Mouse (Mus musculus): ENCODE measurements around the gene Mdm4. TPM values are rescaled to one million over a fixed set of nuclear protein-coding genes. Genes with fewer than 3 reads are reported as not detected.
A peak's percentile ranks its signal among the peaks of the same experiment; 100 is the strongest.

Mdm4 gene
- total and polyA plus RNA-seq, 2 experiments from 2014 or later, result 28.2 to 54.4 TPM

GRCm38 (mm10) chr1:132982728-132983127 is 47.6 kb downstream of the Mdm4 start:
- no peaks in the 10 kb centered on the region for H3K27me3 ChIP-seq (ENCODE audit: insufficient read depth, low read length)
- H3K4me3 ChIP-seq (ENCODE audit: low read depth, low read length), result no peak overlapping the region
- no peaks in the 10 kb centered on the region for H3K9me3 ChIP-seq (ENCODE audit: low read length)
- no peak overlapping the region for H3K27ac ChIP-seq (ENCODE audit: low read depth, low read length)
- TF ChIP-seq CTCF (IDR thresholded peaks at IDR 0.05), result peak; percentile 93
- no peak overlapping the region for H3K9ac ChIP-seq (replicated peaks; ENCODE audit: low read length, poor library complexity, severe bottlenecking)
- no peak overlapping the region for H3K4me2 ChIP-seq (ENCODE audit: low read depth, low read length, poor library complexity, severe bottlenecking)
- peak; percentile 84 for DNase-seq (ENCODE audit: low spot score)
- peak; percentile 85 for ATAC-seq (ENCODE audit: low FRiP score)
- no peaks in the 10 kb centered on the region for H3K4me1 ChIP-seq (ENCODE audit: insufficient read depth, low read length)
- peaks cover 14% of the 10 kb centered on the region; the same call in 1 of the 2 replicates for H3K36me3 ChIP-seq (ENCODE audit: insufficient read depth, low read length)
- WGBS, result 53% methylated on average over 7 of the region's 7 CpGs

GRCm38 (mm10) chr1:132981232-132981631 is 49.1 kb downstream of the Mdm4 start:
- no peak for DNase-seq (ENCODE audit: low spot score)
- 96% methylated on average over 6 of the region's 6 CpGs for WGBS
- Histone ChIP-seq H3K27me3 (ENCODE audit: insufficient read depth, low read length) (no peaks in the 10 kb centered on the region), H3K4me1 (ENCODE audit: insufficient read depth, low read length) (no peaks in the 10 kb centered on the region), H3K36me3 (ENCODE audit: insufficient read depth, low read length) (peaks cover 12% of the 10 kb centered on the region; the same call in 1 of the 2 replicates), H3K9me3 (ENCODE audit: low read length) (no peaks in the 10 kb centered on the region), H3K27ac (ENCODE audit: low read depth, low read length) (no peak overlapping the region), H3K9ac (replicated peaks; ENCODE audit: low read length, poor library complexity, severe bottlenecking) (no peak overlapping the region), H3K4me2 (ENCODE audit: low read depth, low read length, poor library complexity, severe bottlenecking) (no peak overlapping the region), H3K4me3 (ENCODE audit: low read depth, low read length) (no peak overlapping the region)
- no peak for ATAC-seq (ENCODE audit: low FRiP score)
- TF ChIP-seq CTCF (IDR thresholded peaks at IDR 0.05), result no peak

- ATAC-seq (ENCODE audit: low FRiP score), result no peak
- TF ChIP-seq CTCF (IDR thresholded peaks at IDR 0.05), result no peak
Observed at GRCm38 (mm10) chr1:132977402-132977801, 53.0 kb downstream of the Mdm4 start.

GRCm38 (mm10) chr1:132968659-132969058 is 61.7 kb downstream of the Mdm4 start:
- no peak overlapping the region for H3K4me2 ChIP-seq (ENCODE audit: low read depth, low read length, poor library complexity, severe bottlenecking)
- no peak overlapping the region for H3K9ac ChIP-seq (replicated peaks; ENCODE audit: low read length, poor library complexity, severe bottlenecking)

More at GRCm38 (mm10) chr1:132977402-132977801, 53.0 kb downstream of the Mdm4 start:
- Histone ChIP-seq H3K36me3 (ENCODE audit: insufficient read depth, low read length) (no peaks in the 10 kb centered on the region), H3K9ac (replicated peaks; ENCODE audit: low read length, poor library complexity, severe bottlenecking) (no peak overlapping the region), H3K4me1 (ENCODE audit: insufficient read depth, low read length) (no peaks in the 10 kb centered on the region), H3K27ac (ENCODE audit: low read depth, low read length) (no peak overlapping the region), H3K27me3 (ENCODE audit: insufficient read depth, low read length) (no peaks in the 10 kb centered on the region), H3K9me3 (ENCODE audit: low read length) (no peaks in the 10 kb centered on the region), H3K4me2 (ENCODE audit: low read depth, low read length, poor library complexity, severe bottlenecking) (no peak overlapping the region), H3K4me3 (ENCODE audit: low read depth, low read length) (no peak overlapping the region)
- no peak for DNase-seq (ENCODE audit: low spot score)
- WGBS, result 75% methylated on average over 1 of the region's 1 CpGs

GRCm38 (mm10) chr1:132964691-132965090 is 65.7 kb downstream of the Mdm4 start:
- DNase-seq (ENCODE audit: low spot score) (no peak), ATAC-seq (ENCODE audit: low FRiP score) (no peak)
- H3K4me3 ChIP-seq (ENCODE audit: low read depth, low read length), result no peak overlapping the region
- WGBS, result 85% methylated on average over 4 of the region's 4 CpGs
- H3K27ac ChIP-seq (ENCODE audit: low read depth, low read length), result no peak overlapping the region
- no peaks in the 10 kb centered on the region for H3K27me3 ChIP-seq (ENCODE audit: insufficient read depth, low read length)
- no peaks in the 10 kb centered on the region for H3K36me3 ChIP-seq (ENCODE audit: insufficient read depth, low read length)
- no peak for TF ChIP-seq CTCF (IDR thresholded peaks at IDR 0.05)
- H3K9me3 ChIP-seq (ENCODE audit: low read length), result no peaks in the 10 kb centered on the region
- H3K4me1 ChIP-seq (ENCODE audit: insufficient read depth, low read length), result no peaks in the 10 kb centered on the region
- no peak overlapping the region for H3K4me2 ChIP-seq (ENCODE audit: low read depth, low read length, poor library complexity, severe bottlenecking)
- no peak overlapping the region for H3K9ac ChIP-seq (replicated peaks; ENCODE audit: low read length, poor library complexity, severe bottlenecking)

More at GRCm38 (mm10) chr1:132968659-132969058, 61.7 kb downstream of the Mdm4 start:
- H3K27ac ChIP-seq (ENCODE audit: low read depth, low read length), result no peak overlapping the region
- peak; percentile 81 for TF ChIP-seq CTCF (IDR thresholded peaks at IDR 0.05)
- no peak overlapping the region for H3K4me3 ChIP-seq (ENCODE audit: low read depth, low read length)
- H3K9me3 ChIP-seq (ENCODE audit: low read length), result no peaks in the 10 kb centered on the region
- 33% methylated on average over 6 of the region's 6 CpGs for WGBS
- no peaks in the 10 kb centered on the region for H3K27me3 ChIP-seq (ENCODE audit: insufficient read depth, low read length)
- DNase-seq (ENCODE audit: low spot score) (peak; percentile 31), ATAC-seq (ENCODE audit: low FRiP score) (no peak)
- H3K4me1 ChIP-seq (ENCODE audit: insufficient read depth, low read length), result no peaks in the 10 kb centered on the region
- H3K36me3 ChIP-seq (ENCODE audit: insufficient read depth, low read length), result no peaks in the 10 kb centered on the region

GRCm38 (mm10) chr1:132964106-132964505 is 66.3 kb downstream of the Mdm4 start:
- Histone ChIP-seq H3K27me3 (ENCODE audit: insufficient read depth, low read length) (no peaks in the 10 kb centered on the region), H3K4me3 (ENCODE audit: low read depth, low read length) (no peak overlapping the region), H3K4me1 (ENCODE audit: insufficient read depth, low read length) (no peaks in the 10 kb centered on the region), H3K4me2 (ENCODE audit: low read depth, low read length, poor library complexity, severe bottlenecking) (no peak overlapping the region), H3K36me3 (ENCODE audit: insufficient read depth, low read length) (no peaks in the 10 kb centered on the region), H3K9ac (replicated peaks; ENCODE audit: low read length, poor library complexity, severe bottlenecking) (no peak overlapping the region), H3K27ac (ENCODE audit: low read depth, low read length) (no peak overlapping the region), H3K9me3 (ENCODE audit: low read length) (no peaks in the 10 kb centered on the region)
- DNase-seq (ENCODE audit: low spot score), result no peak
- no peak for TF ChIP-seq CTCF (IDR thresholded peaks at IDR 0.05)
- no peak for ATAC-seq (ENCODE audit: low FRiP score)
- WGBS, result 93% methylated on average over 2 of the region's 2 CpGs
